Mouse (Mus musculus) adrenal gland, adult 8-10 months (tissue): ENCODE measurements at regions not wholly inside any gene's neighbourhood (a gene's known extent, or its start where the extent isn't known, plus 50 kb on each side); places are given as distances from the start of the nearest gene placed in this dataset.

Source experiments
- DNase-seq: peaks from one replicate; pipeline ENCODE4 v3.0.0; 2022

DNA sequence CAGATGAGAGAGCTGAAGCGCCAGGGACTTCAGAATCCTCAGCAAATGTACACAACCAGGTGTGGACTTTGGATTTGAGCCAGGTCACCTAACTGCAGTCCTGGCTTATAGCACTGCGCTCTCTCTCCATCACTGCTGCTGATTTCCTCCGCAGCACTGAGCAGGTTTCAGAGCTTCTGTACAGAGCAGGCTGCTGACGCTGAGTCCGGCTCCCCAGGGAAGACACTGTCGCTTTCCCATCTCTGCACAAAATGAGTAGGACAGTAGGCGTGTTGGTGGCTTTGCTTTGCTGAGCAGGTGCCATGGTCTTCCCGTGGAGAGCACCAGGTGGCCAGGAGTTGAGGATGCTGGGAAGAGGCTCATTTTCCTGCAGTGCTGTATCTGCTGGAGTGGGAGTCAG, 116.2 kb upstream of the Kazn start:
- DNase-seq: no peak

- DNase-seq: no peak
Observed at GRCm38 (mm10) chr4:142353526-142353925, 114.3 kb upstream of the Kazn start.

DNA sequence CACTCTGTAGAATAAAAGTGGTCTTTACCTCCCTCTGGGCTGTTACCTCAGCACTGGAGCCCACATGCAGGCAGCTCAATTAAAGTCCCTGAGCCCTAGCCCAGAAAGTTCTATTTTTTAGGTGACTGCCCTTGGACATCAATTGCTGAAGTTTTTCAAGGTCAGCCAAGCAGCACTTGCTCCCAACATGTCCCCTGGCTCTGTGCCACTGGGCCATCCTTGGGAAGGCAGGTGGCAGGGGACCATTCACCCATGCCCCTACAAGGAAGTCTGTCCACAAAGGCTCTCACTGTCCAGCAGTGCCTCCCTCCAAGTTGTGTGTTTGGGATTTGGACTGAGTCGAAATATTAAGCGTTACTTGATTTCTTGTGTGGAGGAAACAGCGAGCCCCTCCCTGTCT, 112.6 kb upstream of the Kazn start:
- peak; percentile 47 for DNase-seq

GRCm38 (mm10) chr4:142350986-142351385, 111.8 kb upstream of the Kazn start:
- DNase-seq: no peak

DNA sequence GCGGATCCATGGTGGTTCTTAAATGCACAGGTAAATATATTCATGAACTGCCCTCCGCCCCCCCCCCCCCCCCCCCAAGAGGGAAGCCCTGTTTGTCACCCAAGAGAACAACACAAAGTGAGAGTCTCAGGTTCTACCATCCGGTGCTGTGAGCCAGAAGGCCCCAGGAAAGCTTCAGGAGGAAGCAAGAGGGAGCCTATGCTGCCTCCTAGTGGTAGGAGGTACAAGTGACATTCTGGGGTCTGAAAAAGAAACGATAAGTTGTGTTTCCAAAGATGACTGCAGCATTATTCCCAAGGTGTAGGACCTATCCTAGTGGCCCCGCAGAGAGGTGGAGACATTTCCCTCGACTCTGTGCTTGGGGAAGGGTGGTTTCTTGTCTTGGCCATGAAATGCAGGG, 109.7 kb upstream of the Kazn start:
- no peak for DNase-seq

- no peak for DNase-seq
Observed at GRCm38 (mm10) chr4:142342482-142343206, 103.4 kb upstream of the Kazn start.

- DNase-seq: no peak
Observed at GRCm38 (mm10) chr4:142341305-142341704, 102.1 kb upstream of the Kazn start.

GRCm38 (mm10) chr4:142340057-142340456, 100.9 kb upstream of the Kazn start:
- DNase-seq: no peak

GRCm38 (mm10) chr4:142337701-142338100, 98.5 kb upstream of the Kazn start:
- DNase-seq: no peak

DNA sequence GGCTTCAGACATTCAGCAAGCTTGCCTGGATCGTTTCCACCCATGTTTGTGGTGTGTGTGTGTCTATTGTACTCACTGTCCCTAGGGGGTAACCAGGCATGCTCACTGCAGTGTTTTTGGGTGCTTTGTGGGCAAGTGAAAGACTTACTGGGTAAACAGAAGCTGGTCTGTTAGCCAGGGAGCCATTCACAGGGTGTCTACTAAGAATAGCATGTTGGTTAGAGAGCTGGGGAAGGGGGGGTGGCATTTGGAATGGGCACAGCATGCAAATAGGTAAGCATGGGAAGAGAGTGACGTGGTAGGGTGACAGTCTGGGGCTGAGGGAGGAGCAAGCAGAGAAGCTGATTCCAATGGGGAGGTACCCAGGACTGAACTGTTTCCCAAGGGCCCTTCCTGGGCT, 97.7 kb upstream of the Kazn start:
- no peak for DNase-seq

- DNase-seq: no peak
Observed at GRCm38 (mm10) chr4:142334084-142334483, 94.9 kb upstream of the Kazn start.

GRCm38 (mm10) chr4:142330599-142330998, 91.4 kb upstream of the Kazn start:
- no peak for DNase-seq

DNA sequence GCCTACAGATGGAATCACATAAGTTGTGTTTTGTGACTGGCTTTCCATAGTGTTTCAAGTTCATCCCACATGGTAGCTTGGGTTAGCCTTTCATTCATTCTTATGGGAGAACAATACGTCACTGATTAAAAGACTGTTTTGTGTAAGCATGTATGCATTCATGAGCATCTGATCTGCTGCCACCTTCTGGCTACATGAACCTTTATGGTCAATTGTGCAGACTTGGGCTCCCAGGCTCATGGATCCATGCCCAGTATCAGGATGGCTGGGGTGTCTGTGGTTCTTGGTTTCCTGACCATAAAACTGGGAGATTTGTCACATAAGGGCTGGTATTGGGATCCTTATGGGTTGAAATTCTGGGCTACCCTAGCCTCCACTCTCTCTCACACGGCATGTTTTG, 90.4 kb upstream of the Kazn start:
- DNase-seq: no peak

- DNase-seq: no peak
Observed at GRCm38 (mm10) chr4:142326511-142326910, 87.3 kb upstream of the Kazn start.

DNA sequence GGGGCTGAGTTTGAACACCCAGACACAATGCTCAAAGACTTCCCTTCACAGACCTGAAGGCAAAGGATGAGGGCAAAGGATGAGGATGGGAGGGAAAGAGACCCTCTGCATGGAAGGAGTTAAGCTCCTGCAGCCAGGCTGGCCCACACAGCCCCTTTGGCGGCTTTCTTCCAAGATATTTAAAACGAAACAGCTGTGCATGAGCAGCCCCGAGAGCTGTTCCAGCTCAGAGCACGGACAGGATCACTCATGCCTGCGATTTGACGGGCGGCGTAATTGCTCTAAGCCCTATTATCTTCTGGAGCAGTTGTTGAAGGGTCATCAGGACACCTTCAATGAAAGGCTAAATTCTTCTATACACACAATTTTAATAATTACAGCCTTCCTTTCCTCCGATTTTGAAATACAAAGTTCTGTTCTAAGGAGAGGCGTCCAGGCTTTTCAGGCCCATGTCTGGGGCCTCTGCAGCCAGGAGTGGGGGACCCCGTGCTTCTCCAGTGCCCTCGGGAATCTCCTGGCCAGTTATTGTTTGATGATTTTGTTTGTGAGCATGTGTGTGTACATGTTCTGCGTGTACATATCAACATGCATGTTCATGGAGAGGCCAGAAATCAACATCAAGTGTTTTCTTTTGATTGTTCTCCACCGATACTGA, 82.1 kb upstream of the Kazn start:
- no peak for DNase-seq

DNA sequence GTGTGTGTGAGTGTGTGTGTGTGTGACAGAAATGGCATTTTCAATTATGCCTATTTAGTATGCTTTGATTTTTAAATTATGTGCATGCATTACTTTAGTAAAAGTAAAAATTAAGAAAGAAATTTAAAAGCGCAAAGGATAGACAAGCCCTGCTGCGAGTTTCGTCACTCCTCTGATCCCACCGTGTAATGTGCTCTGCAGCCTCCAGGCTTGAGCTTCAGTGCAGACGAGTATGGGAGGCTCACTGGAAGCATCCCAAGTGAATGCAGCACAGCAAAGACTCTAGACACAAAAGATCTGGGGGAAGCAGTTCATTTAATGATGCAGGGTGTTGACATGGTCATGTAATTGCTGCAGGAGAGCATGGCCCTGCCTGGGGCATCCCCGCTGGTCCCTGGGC, 71.1 kb upstream of the Kazn start:
- DNase-seq: no peak

- DNase-seq: no peak
Observed at GRCm38 (mm10) chr4:142308271-142308670, 69.1 kb upstream of the Kazn start.

GRCm38 (mm10) chr4:142307321-142307720, 68.1 kb upstream of the Kazn start:
- no peak for DNase-seq

- DNase-seq: peak; percentile 8
Observed at GRCm38 (mm10) chr4:142306076-142306475, 66.9 kb upstream of the Kazn start.

DNA sequence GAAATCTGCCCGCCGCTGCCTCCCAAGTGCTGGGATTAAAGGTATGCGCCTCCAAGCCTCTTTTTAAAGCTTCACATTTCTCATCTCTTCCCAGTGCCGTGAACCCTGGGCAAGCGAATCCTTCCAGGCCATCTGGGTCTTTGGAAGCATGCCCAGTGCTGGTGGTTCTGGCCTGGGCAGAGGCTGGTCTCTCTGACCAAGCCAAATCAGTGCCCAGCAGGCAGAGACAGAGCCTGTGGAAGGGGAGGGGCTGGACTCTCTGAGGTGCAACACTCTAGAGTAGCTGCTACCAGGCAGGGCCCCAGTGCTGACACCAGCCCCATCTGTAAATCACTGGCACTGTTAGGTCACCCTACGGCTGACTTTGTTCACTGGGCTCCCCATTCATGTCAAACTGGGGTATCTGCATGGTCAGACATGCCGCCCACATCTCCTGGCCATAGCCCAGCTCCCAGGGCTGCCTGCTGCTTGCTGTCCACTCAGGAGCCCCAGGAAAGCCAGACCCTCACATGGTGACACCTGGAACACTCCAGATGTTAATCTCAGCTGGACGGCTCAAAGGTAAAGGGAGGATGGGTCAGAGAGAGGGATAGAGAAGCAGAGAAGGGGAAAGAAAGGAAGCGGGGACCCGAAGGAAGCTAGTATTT, 64.3 kb upstream of the Kazn start:
- no peak for DNase-seq

GRCm38 (mm10) chr4:142302724-142303120, 63.5 kb upstream of the Kazn start:
- DNase-seq: no peak

- DNase-seq: no peak
Observed at GRCm38 (mm10) chr4:142302041-142302723, 63.0 kb upstream of the Kazn start.

DNA sequence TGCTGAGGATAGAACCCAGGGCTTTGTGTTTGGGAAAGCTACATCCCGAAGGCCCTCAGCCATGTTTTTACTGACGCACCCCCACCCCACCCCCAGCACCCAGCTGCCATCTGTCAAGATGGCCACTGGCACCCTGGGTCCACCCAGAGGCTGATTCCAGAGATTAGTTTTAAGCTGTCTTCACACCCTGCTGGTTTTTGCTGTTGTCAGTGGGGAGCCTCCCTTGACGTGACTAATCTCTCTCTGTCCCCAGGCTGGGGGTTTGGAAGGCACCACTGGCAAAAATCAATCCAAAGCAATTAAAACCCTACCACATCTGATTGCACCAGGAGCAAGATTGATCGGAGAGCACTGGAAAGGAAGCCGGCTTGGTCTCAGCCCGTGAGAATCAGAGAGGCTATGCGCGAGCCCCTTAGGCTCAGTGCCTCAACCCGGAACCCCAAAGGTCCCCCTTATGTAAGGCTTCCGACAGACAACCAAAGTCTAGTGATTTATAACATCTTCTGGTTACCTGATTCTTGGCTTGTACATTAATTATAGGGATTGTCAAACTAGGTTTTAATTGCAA, 59.7 kb upstream of the Kazn start:
- DNase-seq: no peak
